Mouse (Mus musculus) liver, adult 2 months (tissue): ENCODE results near the gene Plekhg5. TPM values are rescaled to one million over a fixed set of nuclear protein-coding genes. Genes with fewer than 3 reads are reported as not detected.

Experiments
- DNase-seq: peaks from one replicate; pipeline ENCODE4 v3.0.0-alpha.2; 2011; ENCODE audit warnings: low read depth, low spot score; ENCODE audit errors: extremely low read depth
- H3K27ac ChIP-seq: fragments of 200-500 bp; replicated peaks from 2 replicates; pipeline ENCODE4 v1.5.1; 2012; ENCODE audit warnings: low read depth, mild to moderate bottlenecking, control low read depth, inconsistent platforms, low read length; ENCODE audit not compliant: insufficient read depth
- H3K27me3 ChIP-seq: fragments of 200-500 bp; 2 replicates; pipeline ENCODE4 v1.6.1; 2012; ENCODE audit warnings: mild to moderate bottlenecking, moderate library complexity, low read length, inconsistent platforms; ENCODE audit not compliant: control insufficient read depth, insufficient read depth
- H3K36me3 ChIP-seq: fragments of 200-500 bp; 2 replicates; pipeline ENCODE4 v1.6.1; 2012; ENCODE audit warnings: low read length, inconsistent platforms; ENCODE audit not compliant: control insufficient read depth, insufficient read depth
- H3K4me1 ChIP-seq: fragments of 200-500 bp; 2 replicates; pipeline ENCODE4 v1.6.1; 2011; ENCODE audit warnings: low read length; ENCODE audit not compliant: control insufficient read depth, insufficient read depth
- H3K4me3 ChIP-seq: fragments of 200-500 bp; 2 replicates; pipeline ENCODE4 v1.5.1; 2011; ENCODE audit warnings: low read depth, mild to moderate bottlenecking, control low read depth, low read length, moderate library complexity; ENCODE audit not compliant: insufficient read depth
- H3K79me2 ChIP-seq: fragments of 200-500 bp; 2 replicates; pipeline ENCODE4 v1.6.1; 2012; ENCODE audit warnings: inconsistent platforms, mild to moderate bottlenecking, low read length, moderate library complexity; ENCODE audit not compliant: control insufficient read depth, insufficient read depth
- H3K9ac ChIP-seq: fragments of 200-500 bp; 2 replicates; pipeline ENCODE4 v1.6.1; 2012; ENCODE audit warnings: low read depth, mild to moderate bottlenecking, control low read depth, inconsistent platforms, low read length
- CTCF ChIP-seq: fragments of 200-500 bp; IDR thresholded peaks from 2 replicates; pipeline ENCODE4 v1.5.1; 2011; ENCODE audit warnings: low read depth, low read length, control low read depth
- POLR2A ChIP-seq: fragments of 200-500 bp; IDR thresholded peaks from 2 replicates; pipeline ENCODE4 v1.6.1; 2011; ENCODE audit warnings: low read length, control low read depth; ENCODE audit not compliant: insufficient read depth; ENCODE audit errors: extremely low read depth
- WGBS: fragments of 180-500 bp; shearing (Covaris S2); methylation state at CpG from one replicate; pipeline ENCODE4 v1.1.7; 2018; 5-methylcytosine and 5-hydroxymethylcytosine counted together
- polyA plus RNA-seq: library from polyadenylated mRNA; depleted of rRNA; stranded (reverse); fragments of >200 nt; gene quantifications from 2 replicates; pipeline ENCODE4 v1.2.3, GENCODE M21; 2012
- total RNA-seq: library from RNA; depleted of rRNA; stranded (reverse); fragments of >200 nt; gene quantifications from 2 replicates; pipeline ENCODE4 v1.2.3, GENCODE M21; 2014

Plekhg5 gene
- total and polyA plus RNA-seq, 2 experiments = 2.4 to 6.6 TPM

- TF ChIP-seq CTCF = no peak
- no peak for TF ChIP-seq POLR2A
These were observed 32.4 kb upstream of the Plekhg5 start for GRCm38 (mm10) chr4:152039831-152040310.

GRCm38 (mm10) chr4:152041924-152042641, 30.2 kb upstream of the Plekhg5 start:
- Histone ChIP-seq H3K27me3 (no peaks in the 10 kb centered on the region), H3K9ac (no peak overlapping the region), H3K79me2 (peaks cover 24% of the 10 kb centered on the region), H3K4me1 (peaks cover 7% of the 10 kb centered on the region; the same call in 1 of the 2 replicates), H3K4me3 (no peak overlapping the region), H3K27ac (no peak overlapping the region), H3K36me3 (peaks cover 11% of the 10 kb centered on the region)
- DNase-seq = no peak
- WGBS = 97% methylated on average over 22 of the region's 22 CpGs
- TF ChIP-seq CTCF (no peak), POLR2A (no peak)

More at GRCm38 (mm10) chr4:152039831-152040310, 32.4 kb upstream of the Plekhg5 start:
- H3K9ac ChIP-seq = peak overlapping the region; percentile 97
- peak overlapping the region; percentile 2; the same call in 1 of the 2 replicates for H3K27ac ChIP-seq
- peak; percentile 33 for DNase-seq
- peak overlapping the region; percentile 97 for H3K4me3 ChIP-seq
- peaks cover 7% of the 10 kb centered on the region; the same call in 1 of the 2 replicates for H3K4me1 ChIP-seq
- H3K27me3 ChIP-seq = no peaks in the 10 kb centered on the region
- H3K36me3 ChIP-seq = peaks cover 5% of the 10 kb centered on the region
- WGBS = 3% methylated on average over 25 of the region's 25 CpGs
- peaks cover 24% of the 10 kb centered on the region for H3K79me2 ChIP-seq

GRCm38 (mm10) chr4:152043171-152043570, 29.1 kb upstream of the Plekhg5 start:
- WGBS = 87% methylated on average over 3 of the region's 3 CpGs
- no peak for DNase-seq
- Histone ChIP-seq H3K4me1 (peaks cover 7% of the 10 kb centered on the region; the same call in 1 of the 2 replicates), H3K79me2 (peaks cover 24% of the 10 kb centered on the region), H3K9ac (no peak overlapping the region), H3K36me3 (peaks cover 14% of the 10 kb centered on the region), H3K4me3 (no peak overlapping the region), H3K27ac (no peak overlapping the region), H3K27me3 (no peaks in the 10 kb centered on the region)
- TF ChIP-seq POLR2A (no peak), CTCF (no peak)

GRCm38 (mm10) chr4:152044609-152045008, 27.7 kb upstream of the Plekhg5 start:
- 83% methylated on average over 6 of the region's 6 CpGs for WGBS
- H3K27ac ChIP-seq = no peak overlapping the region
- TF ChIP-seq CTCF = no peak
- no peak for TF ChIP-seq POLR2A
- peaks cover 21% of the 10 kb centered on the region for H3K36me3 ChIP-seq
- no peak overlapping the region for H3K9ac ChIP-seq
- H3K79me2 ChIP-seq = peaks cover 19% of the 10 kb centered on the region
- H3K4me1 ChIP-seq = peaks cover 7% of the 10 kb centered on the region; the same call in 1 of the 2 replicates
- H3K4me3 ChIP-seq = no peak overlapping the region
- DNase-seq = no peak
- H3K27me3 ChIP-seq = no peaks in the 10 kb centered on the region

GRCm38 (mm10) chr4:152062390-152063110, 9.7 kb upstream of the Plekhg5 start:
- H3K79me2 ChIP-seq = no peaks in the 10 kb centered on the region
- TF ChIP-seq POLR2A = no peak
- TF ChIP-seq CTCF = 0 out of 2 replicates have a peak, but pooled peaks have one; percentile 1
- peak; percentile 90 for DNase-seq
- peaks cover 10% of the 10 kb centered on the region for H3K36me3 ChIP-seq
- peak overlapping the region; percentile 63 for H3K27ac ChIP-seq
- no peaks in the 10 kb centered on the region for H3K27me3 ChIP-seq
- H3K9ac ChIP-seq = no peak overlapping the region
- 19% methylated on average over 9 of the region's 9 CpGs for WGBS
- H3K4me1 ChIP-seq = peaks cover 11% of the 10 kb centered on the region; the same call in 1 of the 2 replicates
- H3K4me3 ChIP-seq = no peak overlapping the region
